Mouse (Mus musculus): Measurements from ENCODE around the gene C2. TPM values are rescaled to one million over a fixed set of nuclear protein-coding genes. Genes with fewer than 3 reads are reported as not detected.

Gene C2
- polyA plus RNA-seq (2015; fragmentation: Illumina TruSeq; extraction: RNeasy Lipid Tissue Mini Kit (QIAGEN cat#74804); ENCODE audit: insufficient read depth, low replicate concordance) = 38.7 TPM

GRCm38 (mm10) chr17:34898160-34898586 is at the start of gene C2, which contains the start of gene Ehmt2:
Gene C2, minus strand, starts transcription at chr17:34898265.
Gene Ehmt2, plus strand, starts transcription at chr17:34898469.

DNA sequence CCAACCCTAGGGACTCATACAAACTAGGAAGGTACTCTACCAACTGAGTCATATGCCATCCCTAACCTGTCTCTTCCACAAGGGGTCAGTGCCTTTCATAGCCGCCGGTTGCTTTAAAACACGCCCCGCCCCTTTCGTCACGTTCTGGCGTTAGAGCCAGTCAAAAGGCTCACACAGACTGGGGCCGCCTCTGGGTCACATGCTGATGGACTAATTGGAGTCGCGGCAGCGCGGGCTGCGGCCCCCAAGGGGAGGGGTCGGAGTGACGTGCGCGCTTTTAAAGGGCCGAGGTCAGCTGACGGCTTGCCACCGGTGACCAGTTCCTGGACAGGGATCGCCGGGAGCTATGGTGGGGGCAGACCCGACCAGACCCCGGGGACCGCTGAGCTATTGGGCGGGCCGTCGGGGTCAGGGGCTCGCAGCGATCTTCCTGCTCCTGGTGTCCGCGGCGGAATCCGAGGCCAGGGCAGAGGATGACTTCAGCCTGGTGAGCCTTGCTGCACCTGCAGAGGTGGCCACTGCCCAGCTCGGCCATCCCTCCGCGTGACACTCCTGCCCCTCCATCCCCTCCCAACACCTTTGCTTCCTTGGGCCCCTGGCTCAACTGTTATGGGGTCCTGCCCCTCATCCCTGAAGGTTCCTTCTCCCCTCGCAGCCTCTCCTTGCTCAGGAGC is 33.1 kb upstream of the C2 start, which contains the start of gene Neu1:
TSS of gene Neu1 (plus strand) at position 193 of the 674 bp plus-strand sequence.

DNA sequence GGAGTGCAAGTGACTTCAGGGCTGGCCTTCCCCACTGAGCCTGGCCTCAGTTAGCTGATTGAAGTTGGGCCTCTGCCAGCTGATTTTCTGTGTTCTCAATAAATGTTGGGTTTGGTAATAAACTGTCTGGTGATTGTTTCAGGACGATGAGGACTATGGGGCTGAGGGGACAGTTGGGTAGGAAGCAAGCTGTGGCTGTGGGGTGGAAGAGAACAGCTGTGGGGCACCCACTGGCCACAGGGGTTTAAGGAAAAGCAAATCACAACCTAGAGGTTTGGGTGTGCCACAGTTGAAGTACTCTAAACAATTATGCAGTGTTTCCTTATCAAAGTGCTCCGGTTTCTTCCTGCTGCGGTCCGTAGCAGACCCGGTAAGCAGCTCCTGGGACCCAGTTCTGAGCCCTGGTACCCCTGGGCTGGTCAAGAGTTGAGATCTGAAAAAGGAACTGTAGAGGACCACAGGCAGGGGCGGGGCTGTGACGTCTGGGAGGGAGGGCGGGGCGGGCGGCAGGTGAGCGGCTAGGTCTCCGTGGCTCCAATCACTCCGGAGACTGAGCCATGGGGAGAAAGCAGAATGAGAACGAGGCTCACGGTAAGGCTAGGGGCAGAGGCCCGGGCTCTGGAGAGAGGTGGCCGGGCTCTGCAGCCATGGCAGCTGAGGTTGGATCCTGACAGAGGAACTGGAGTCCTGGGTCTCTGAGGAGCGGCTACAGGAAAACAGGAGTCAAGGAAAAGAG is 16.0 kb upstream of the C2 start, which contains the start of gene Slc44a4:
TSS of gene Slc44a4 (plus strand) at position 537 of the 736 bp plus-strand sequence.

DNA sequence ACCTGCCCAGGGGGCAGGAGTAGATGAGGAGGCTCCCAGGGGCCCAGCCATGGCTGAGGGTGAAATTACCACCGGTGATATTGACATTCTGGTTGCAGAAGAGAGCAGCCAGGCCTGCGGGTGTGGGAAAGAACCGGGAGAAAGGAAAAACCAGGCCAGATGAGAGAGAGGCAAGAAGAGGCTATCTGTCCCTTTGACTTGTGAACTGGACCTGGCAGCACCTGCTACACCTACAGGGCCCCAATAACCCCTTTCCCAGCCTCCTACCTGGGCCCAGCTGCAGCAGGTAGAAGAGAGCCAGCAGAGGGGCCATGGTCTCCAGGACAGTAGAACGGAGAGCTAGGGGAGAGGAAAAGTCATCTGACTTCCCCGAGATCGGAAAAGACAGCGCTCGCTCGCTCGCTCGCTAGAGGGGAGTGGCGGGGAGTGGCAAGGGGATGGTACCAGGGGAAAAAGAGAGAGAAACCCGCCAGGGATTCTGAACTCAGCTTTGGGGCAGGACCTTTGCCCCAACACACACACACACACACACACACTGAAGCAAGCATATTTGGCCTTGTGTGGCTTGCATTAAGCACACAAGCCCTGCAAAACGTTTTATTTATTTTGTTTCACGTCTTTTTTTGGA is 16.3 kb downstream of the C2 start, which contains the start of gene Gm20547:
TSS of gene Gm20547 (minus strand) at position 360 of the 628 bp plus-strand sequence.

DNA sequence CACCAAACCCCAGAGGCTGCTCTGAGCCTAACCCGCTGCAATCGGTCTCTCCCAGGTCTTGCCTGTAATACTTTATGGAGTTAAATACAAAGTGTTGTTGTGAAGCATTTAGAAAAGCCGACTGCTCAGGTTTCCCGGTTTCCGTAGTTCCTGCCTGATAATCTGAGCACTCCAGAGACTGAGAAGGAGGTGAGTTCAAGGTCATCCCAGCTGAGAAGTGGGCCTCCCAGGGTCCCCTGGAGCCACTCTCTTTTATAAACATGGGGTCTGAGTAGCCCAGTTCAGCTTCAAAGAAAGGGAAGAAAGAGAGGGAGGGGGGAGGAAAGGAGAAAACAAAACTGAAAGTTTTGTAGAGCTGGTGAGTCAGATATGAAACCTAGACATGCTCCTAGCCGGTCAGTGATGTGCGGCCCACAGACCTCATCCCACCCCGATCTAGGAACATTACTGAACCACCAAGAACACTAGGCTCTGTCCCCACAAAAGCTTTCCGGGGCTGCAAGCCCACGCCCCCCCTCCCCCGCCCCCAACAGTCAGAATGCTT is 18.7 kb downstream of the C2 start, which contains the start of gene Zbtb12:
TSS of gene Zbtb12 (plus strand) at position 148 of the 544 bp plus-strand sequence.

DNA sequence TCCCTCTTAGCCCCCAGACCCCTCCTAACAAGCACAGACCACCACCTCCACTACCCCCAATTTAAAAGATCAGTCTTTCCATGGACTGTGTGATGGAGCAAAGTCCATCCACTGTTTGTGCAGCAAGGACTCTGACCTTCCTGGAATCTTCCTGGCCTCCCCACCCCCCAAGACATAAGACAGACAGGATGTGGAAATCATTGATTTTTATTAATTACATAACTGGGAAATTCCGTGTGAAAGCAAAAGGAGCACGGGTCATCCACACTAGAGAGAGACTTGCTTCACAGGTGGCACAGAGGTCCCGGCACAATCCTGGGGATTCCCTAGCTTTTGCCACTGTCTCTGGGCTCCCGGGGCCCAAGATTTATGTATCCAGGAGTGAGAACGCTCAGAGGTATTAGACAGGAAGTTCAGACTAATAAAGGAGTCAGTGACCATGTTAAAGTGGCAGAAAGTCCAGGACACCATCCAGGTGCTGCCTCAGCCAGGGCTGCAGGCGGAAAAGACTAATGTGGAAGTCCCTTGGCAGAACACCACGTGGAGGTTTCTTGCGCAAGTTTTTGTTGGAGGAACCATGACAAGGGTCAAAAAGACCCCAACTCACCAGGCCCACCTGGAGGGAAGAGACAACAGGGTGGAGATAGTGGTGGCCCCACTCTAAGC is 35.5 kb downstream of the C2 start, which contains the start of gene Cfb:
TSS of gene Cfb (minus strand) at position 103 of the 666 bp plus-strand sequence.

DNA sequence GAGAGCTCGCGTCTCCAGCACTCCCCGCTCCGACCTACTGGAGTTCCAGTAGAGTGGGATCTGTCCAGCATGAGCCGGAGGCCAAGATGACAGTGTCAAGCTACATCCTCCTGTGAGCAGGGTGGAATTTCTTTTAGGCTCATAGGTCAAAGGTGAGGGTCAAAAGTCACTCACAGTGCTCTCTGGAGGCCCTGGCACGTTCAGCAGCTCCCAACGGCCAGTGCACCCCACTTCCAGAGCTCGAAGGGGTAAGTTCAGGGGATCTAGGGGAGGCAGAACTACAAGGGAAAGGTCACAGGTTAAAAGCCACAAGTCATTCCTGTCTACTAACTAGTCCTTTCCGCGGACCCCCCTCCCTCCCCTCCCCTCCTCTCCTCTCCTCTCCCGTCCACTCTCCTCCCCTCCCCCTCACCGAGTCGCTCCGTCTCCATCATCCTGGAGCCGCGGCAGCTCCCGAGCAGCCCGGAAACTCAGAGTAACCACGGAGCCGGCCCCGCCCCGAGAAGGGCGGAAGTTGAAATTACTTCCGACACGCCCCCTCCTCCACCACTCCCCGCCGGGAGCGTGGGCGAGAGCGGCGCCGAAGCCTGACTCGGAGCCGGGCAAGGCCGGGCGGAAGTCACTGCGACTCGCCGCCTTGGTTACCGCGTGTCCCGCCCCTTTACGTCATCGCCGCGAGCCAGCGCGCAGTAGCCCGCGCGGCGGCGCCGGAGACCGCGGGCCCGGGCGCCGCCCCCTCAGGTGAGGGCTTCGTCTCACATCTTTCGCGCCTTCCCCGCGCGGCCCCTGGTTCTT is 48.1 kb downstream of the C2 start, which contains the start of the genes Skiv2l and Nelfe:
TSS of gene Skiv2l (minus strand) at position 489 of the 795 bp plus-strand sequence.
TSS of gene Nelfe (plus strand) at position 670 of the 795 bp plus-strand sequence.

GRCm38 (mm10) chr17:34836856-34837221 is 61.2 kb downstream of the C2 start, which contains the start of the genes Stk19 and Dxo:
Gene Stk19, minus strand, starts transcription at chr17:34836945.
Gene Dxo, plus strand, starts transcription at chr17:34837019.

Other genes starting within 250 kb of the C2 start
- gene Tnxb, start 227.7 kb downstream of the C2 start, polyA plus RNA-seq (2015; fragmentation: Illumina TruSeq; extraction: RNeasy Lipid Tissue Mini Kit (QIAGEN cat#74804); ENCODE audit: insufficient read depth, low replicate concordance) = 5.1 TPM
- 87.9 TPM for gene C4b, start 154.4 kb downstream of the C2 start, polyA plus RNA-seq (2015; fragmentation: Illumina TruSeq; extraction: RNeasy Lipid Tissue Mini Kit (QIAGEN cat#74804); ENCODE audit: insufficient read depth, low replicate concordance)
- gene Cyp21a1, start 93.7 kb downstream of the C2 start, polyA plus RNA-seq (2015; fragmentation: Illumina TruSeq; extraction: RNeasy Lipid Tissue Mini Kit (QIAGEN cat#74804); ENCODE audit: insufficient read depth, low replicate concordance) = 1.4 TPM
- gene Stk19, start 61.3 kb downstream of the C2 start, polyA plus RNA-seq (2015; fragmentation: Illumina TruSeq; extraction: RNeasy Lipid Tissue Mini Kit (QIAGEN cat#74804); ENCODE audit: insufficient read depth, low replicate concordance) = 32.1 TPM
- gene Dxo, start 61.2 kb downstream of the C2 start, polyA plus RNA-seq (2015; fragmentation: Illumina TruSeq; extraction: RNeasy Lipid Tissue Mini Kit (QIAGEN cat#74804); ENCODE audit: insufficient read depth, low replicate concordance) = 22.4 TPM
- 31.3 TPM for gene Skiv2l, start 48.1 kb downstream of the C2 start, polyA plus RNA-seq (2015; fragmentation: Illumina TruSeq; extraction: RNeasy Lipid Tissue Mini Kit (QIAGEN cat#74804); ENCODE audit: insufficient read depth, low replicate concordance)
- gene Nelfe, start 47.9 kb downstream of the C2 start, polyA plus RNA-seq (2015; fragmentation: Illumina TruSeq; extraction: RNeasy Lipid Tissue Mini Kit (QIAGEN cat#74804); ENCODE audit: insufficient read depth, low replicate concordance) = 16.3 TPM
- gene Cfb, start 35.7 kb downstream of the C2 start, polyA plus RNA-seq (2015; fragmentation: Illumina TruSeq; extraction: RNeasy Lipid Tissue Mini Kit (QIAGEN cat#74804); ENCODE audit: insufficient read depth, low replicate concordance) = 101 TPM
- 3.5 TPM for gene Zbtb12, start 18.8 kb downstream of the C2 start, polyA plus RNA-seq (2015; fragmentation: Illumina TruSeq; extraction: RNeasy Lipid Tissue Mini Kit (QIAGEN cat#74804); ENCODE audit: insufficient read depth, low replicate concordance)
- gene Gm20547, start 16.2 kb downstream of the C2 start, polyA plus RNA-seq (2015; fragmentation: Illumina TruSeq; extraction: RNeasy Lipid Tissue Mini Kit (QIAGEN cat#74804); ENCODE audit: insufficient read depth, low replicate concordance) = not detected
- 55.6 TPM for gene Ehmt2, start 204 bp upstream of the C2 start, polyA plus RNA-seq (2015; fragmentation: Illumina TruSeq; extraction: RNeasy Lipid Tissue Mini Kit (QIAGEN cat#74804); ENCODE audit: insufficient read depth, low replicate concordance)
- not detected for gene Slc44a4, start 16.2 kb upstream of the C2 start, polyA plus RNA-seq (2015; fragmentation: Illumina TruSeq; extraction: RNeasy Lipid Tissue Mini Kit (QIAGEN cat#74804); ENCODE audit: insufficient read depth, low replicate concordance)
- gene Neu1, start 33.0 kb upstream of the C2 start, polyA plus RNA-seq (2015; fragmentation: Illumina TruSeq; extraction: RNeasy Lipid Tissue Mini Kit (QIAGEN cat#74804); ENCODE audit: insufficient read depth, low replicate concordance) = 21.7 TPM
- 1.2 TPM for gene Hspa1b, start 61.0 kb upstream of the C2 start, polyA plus RNA-seq (2015; fragmentation: Illumina TruSeq; extraction: RNeasy Lipid Tissue Mini Kit (QIAGEN cat#74804); ENCODE audit: insufficient read depth, low replicate concordance)
- not detected for gene Gm20481, start 71.6 kb upstream of the C2 start, polyA plus RNA-seq (2015; fragmentation: Illumina TruSeq; extraction: RNeasy Lipid Tissue Mini Kit (QIAGEN cat#74804); ENCODE audit: insufficient read depth, low replicate concordance)
- 0.52 TPM for gene Hspa1a, start 73.9 kb upstream of the C2 start, polyA plus RNA-seq (2015; fragmentation: Illumina TruSeq; extraction: RNeasy Lipid Tissue Mini Kit (QIAGEN cat#74804); ENCODE audit: insufficient read depth, low replicate concordance)
- not detected for gene Hspa1l, start 74.4 kb upstream of the C2 start, polyA plus RNA-seq (2015; fragmentation: Illumina TruSeq; extraction: RNeasy Lipid Tissue Mini Kit (QIAGEN cat#74804); ENCODE audit: insufficient read depth, low replicate concordance)
- 45.5 TPM for gene Lsm2, start 83.6 kb upstream of the C2 start, polyA plus RNA-seq (2015; fragmentation: Illumina TruSeq; extraction: RNeasy Lipid Tissue Mini Kit (QIAGEN cat#74804); ENCODE audit: insufficient read depth, low replicate concordance)
- 100 TPM for gene Vars, start 102.7 kb upstream of the C2 start, polyA plus RNA-seq (2015; fragmentation: Illumina TruSeq; extraction: RNeasy Lipid Tissue Mini Kit (QIAGEN cat#74804); ENCODE audit: insufficient read depth, low replicate concordance)
- 0.54 TPM for gene Vwa7, start 118.3 kb upstream of the C2 start, polyA plus RNA-seq (2015; fragmentation: Illumina TruSeq; extraction: RNeasy Lipid Tissue Mini Kit (QIAGEN cat#74804); ENCODE audit: insufficient read depth, low replicate concordance)
- gene Sapcd1, start 129.8 kb upstream of the C2 start, polyA plus RNA-seq (2015; fragmentation: Illumina TruSeq; extraction: RNeasy Lipid Tissue Mini Kit (QIAGEN cat#74804); ENCODE audit: insufficient read depth, low replicate concordance) = 2.6 TPM
- gene Msh5, start 148.5 kb upstream of the C2 start, polyA plus RNA-seq (2015; fragmentation: Illumina TruSeq; extraction: RNeasy Lipid Tissue Mini Kit (QIAGEN cat#74804); ENCODE audit: insufficient read depth, low replicate concordance) = 6.1 TPM
- 228 TPM for gene Clic1, start 151.7 kb upstream of the C2 start, polyA plus RNA-seq (2015; fragmentation: Illumina TruSeq; extraction: RNeasy Lipid Tissue Mini Kit (QIAGEN cat#74804); ENCODE audit: insufficient read depth, low replicate concordance)
- 3.2 TPM for gene Ddah2, start 160.8 kb upstream of the C2 start, polyA plus RNA-seq (2015; fragmentation: Illumina TruSeq; extraction: RNeasy Lipid Tissue Mini Kit (QIAGEN cat#74804); ENCODE audit: insufficient read depth, low replicate concordance)
- gene Ly6g6c, start 167.1 kb upstream of the C2 start, polyA plus RNA-seq (2015; fragmentation: Illumina TruSeq; extraction: RNeasy Lipid Tissue Mini Kit (QIAGEN cat#74804); ENCODE audit: insufficient read depth, low replicate concordance) = 0.26 TPM
- gene Mpig6b, start 167.9 kb upstream of the C2 start, polyA plus RNA-seq (2015; fragmentation: Illumina TruSeq; extraction: RNeasy Lipid Tissue Mini Kit (QIAGEN cat#74804); ENCODE audit: insufficient read depth, low replicate concordance) = 2.5 TPM
- not detected for gene Ly6g6e, start 178.6 kb upstream of the C2 start, polyA plus RNA-seq (2015; fragmentation: Illumina TruSeq; extraction: RNeasy Lipid Tissue Mini Kit (QIAGEN cat#74804); ENCODE audit: insufficient read depth, low replicate concordance)
- gene Ly6g6d, start 179.8 kb upstream of the C2 start, polyA plus RNA-seq (2015; fragmentation: Illumina TruSeq; extraction: RNeasy Lipid Tissue Mini Kit (QIAGEN cat#74804); ENCODE audit: insufficient read depth, low replicate concordance) = not detected
- 0.93 TPM for gene Ly6g6f, start 187.3 kb upstream of the C2 start, polyA plus RNA-seq (2015; fragmentation: Illumina TruSeq; extraction: RNeasy Lipid Tissue Mini Kit (QIAGEN cat#74804); ENCODE audit: insufficient read depth, low replicate concordance)
- gene Abhd16a, start 191.0 kb upstream of the C2 start, polyA plus RNA-seq (2015; fragmentation: Illumina TruSeq; extraction: RNeasy Lipid Tissue Mini Kit (QIAGEN cat#74804); ENCODE audit: insufficient read depth, low replicate concordance) = 19.7 TPM
- not detected for gene Ly6g5c, start 210.0 kb upstream of the C2 start, polyA plus RNA-seq (2015; fragmentation: Illumina TruSeq; extraction: RNeasy Lipid Tissue Mini Kit (QIAGEN cat#74804); ENCODE audit: insufficient read depth, low replicate concordance)
- 1.6 TPM for gene Ly6g5b, start 217.2 kb upstream of the C2 start, polyA plus RNA-seq (2015; fragmentation: Illumina TruSeq; extraction: RNeasy Lipid Tissue Mini Kit (QIAGEN cat#74804); ENCODE audit: insufficient read depth, low replicate concordance)
- gene Gpank1, start 223.2 kb upstream of the C2 start, polyA plus RNA-seq (2015; fragmentation: Illumina TruSeq; extraction: RNeasy Lipid Tissue Mini Kit (QIAGEN cat#74804); ENCODE audit: insufficient read depth, low replicate concordance) = 24.2 TPM
- 133 TPM for gene Csnk2b, start 223.8 kb upstream of the C2 start, polyA plus RNA-seq (2015; fragmentation: Illumina TruSeq; extraction: RNeasy Lipid Tissue Mini Kit (QIAGEN cat#74804); ENCODE audit: insufficient read depth, low replicate concordance)
- 15.5 TPM for gene D17H6S53E, start 228.1 kb upstream of the C2 start, polyA plus RNA-seq (2015; fragmentation: Illumina TruSeq; extraction: RNeasy Lipid Tissue Mini Kit (QIAGEN cat#74804); ENCODE audit: insufficient read depth, low replicate concordance)
- 0.33 TPM for gene Apom, start 233.8 kb upstream of the C2 start, polyA plus RNA-seq (2015; fragmentation: Illumina TruSeq; extraction: RNeasy Lipid Tissue Mini Kit (QIAGEN cat#74804); ENCODE audit: insufficient read depth, low replicate concordance)
- gene Bag6, start 236.9 kb upstream of the C2 start, polyA plus RNA-seq (2015; fragmentation: Illumina TruSeq; extraction: RNeasy Lipid Tissue Mini Kit (QIAGEN cat#74804); ENCODE audit: insufficient read depth, low replicate concordance) = 69.9 TPM